Mouse (Mus musculus): ENCODE results near the gene Lmbrd1. TPM values are rescaled to one million over a fixed set of nuclear protein-coding genes. Genes with fewer than 3 reads are reported as not detected.
A peak's percentile ranks its signal among the peaks of the same experiment; 100 is the strongest.

The Lmbrd1 gene
- total RNA-seq, 1 experiment: 21.8 TPM

DNA sequence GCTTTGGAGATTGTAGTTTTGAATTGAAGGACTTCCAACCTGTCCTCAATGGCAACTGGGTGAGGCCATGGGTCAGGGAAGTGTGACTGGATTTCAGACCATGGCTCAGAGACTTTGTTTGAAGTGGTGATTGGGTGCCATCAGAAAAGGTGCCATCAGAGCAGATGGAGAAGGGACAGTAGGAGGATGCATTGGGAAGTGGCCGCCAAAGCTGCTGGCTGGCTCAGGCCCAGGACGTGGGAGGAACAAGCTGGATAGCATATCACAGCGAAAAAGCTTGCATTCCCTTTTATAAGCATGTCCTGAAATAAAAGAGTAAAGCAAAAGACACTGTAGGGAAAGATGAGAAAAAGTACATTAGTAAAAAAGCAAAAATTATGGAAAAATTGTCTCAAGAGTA lies 16.9 kb upstream of the Lmbrd1 start:
- Histone ChIP-seq H3K9ac (ENCODE audit: insufficient read depth, low read depth, low read length, poor library complexity, severe bottlenecking) (no peak overlapping the region), H3K9me3 (ENCODE audit: control insufficient read depth, insufficient read depth, low read depth, low read length) (no peaks in the 10 kb centered on the region), H3K4me3 (ENCODE audit: insufficient read depth in 1 of 2, low read depth in 1 of 2, low read length in 2 of 2, poor library complexity in 1 of 2, severe bottlenecking in 1 of 2) (no peak overlapping the region), H3K27ac (ENCODE audit: insufficient read depth, low read depth, low read length, poor library complexity, severe bottlenecking) (no peak overlapping the region), H3K4me1 (ENCODE audit: control insufficient read depth in 2 of 2, insufficient read depth in 2 of 2, low read length in 2 of 2, poor library complexity in 1 of 2) (no peaks in the 10 kb centered on the region), H3K36me3 (ENCODE audit: control insufficient read depth, insufficient read depth, low read length, poor library complexity, severe bottlenecking) (no peaks in the 10 kb centered on the region)
- in situ Hi-C loops (cut with MboI; ENCODE audit: low sequenced_read_pairs in 2 of 2, unreplicated experiment in 2 of 2): no loop called here
- no peak for DNase-seq (ENCODE audit: low read depth, low spot score)
- no peak for TF ChIP-seq HCFC1 (IDR thresholded peaks at IDR 0.05; ENCODE audit: borderline replicate concordance, insufficient read depth, low read length)
- TF ChIP-seq CHD2 (IDR thresholded peaks at IDR 0.05; ENCODE audit: low read depth, low read length): no peak
- no peak for TF ChIP-seq MAFK (IDR thresholded peaks at IDR 0.05; ENCODE audit: insufficient read depth, low read depth, low read length)
- TF ChIP-seq ZC3H11A (IDR thresholded peaks at IDR 0.05; ENCODE audit: borderline replicate concordance, low read depth, low read length): no peak
- no peak for TF ChIP-seq ZNF384 (IDR thresholded peaks at IDR 0.05; ENCODE audit: low read depth, low read length)

GRCm38 (mm10) chr1:24664158-24664557 lies 14.3 kb upstream of the Lmbrd1 start:
- Histone ChIP-seq H3K4me1 (ENCODE audit: control insufficient read depth in 2 of 2, insufficient read depth in 2 of 2, low read length in 2 of 2, poor library complexity in 1 of 2) (no peaks in the 10 kb centered on the region), H3K9ac (ENCODE audit: insufficient read depth, low read depth, low read length, poor library complexity, severe bottlenecking) (no peak overlapping the region), H3K36me3 (ENCODE audit: control insufficient read depth, insufficient read depth, low read length, poor library complexity, severe bottlenecking) (no peaks in the 10 kb centered on the region), H3K27ac (ENCODE audit: insufficient read depth, low read depth, low read length, poor library complexity, severe bottlenecking) (no peak overlapping the region), H3K9me3 (ENCODE audit: control insufficient read depth, insufficient read depth, low read depth, low read length) (no peaks in the 10 kb centered on the region), H3K4me3 (ENCODE audit: insufficient read depth in 1 of 2, low read depth in 1 of 2, low read length in 2 of 2, poor library complexity in 1 of 2, severe bottlenecking in 1 of 2) (no peak overlapping the region)
- no peak for TF ChIP-seq CHD2 (IDR thresholded peaks at IDR 0.05; ENCODE audit: low read depth, low read length)
- TF ChIP-seq HCFC1 (IDR thresholded peaks at IDR 0.05; ENCODE audit: borderline replicate concordance, insufficient read depth, low read length): no peak
- no peak for TF ChIP-seq MAFK (IDR thresholded peaks at IDR 0.05; ENCODE audit: insufficient read depth, low read depth, low read length)
- TF ChIP-seq ZC3H11A (IDR thresholded peaks at IDR 0.05; ENCODE audit: borderline replicate concordance, low read depth, low read length): no peak
- TF ChIP-seq ZNF384 (IDR thresholded peaks at IDR 0.05; ENCODE audit: low read depth, low read length): no peak
- DNase-seq (ENCODE audit: low read depth, low spot score): no peak
- in situ Hi-C loops (cut with MboI; ENCODE audit: low sequenced_read_pairs in 2 of 2, unreplicated experiment in 2 of 2): no loop called here

GRCm38 (mm10) chr1:24673231-24673630 lies 5.2 kb upstream of the Lmbrd1 start:
- no peaks in the 10 kb centered on the region for H3K36me3 ChIP-seq (ENCODE audit: control insufficient read depth, insufficient read depth, low read length, poor library complexity, severe bottlenecking)
- no peak overlapping the region for H3K4me3 ChIP-seq (ENCODE audit: insufficient read depth in 1 of 2, low read depth in 1 of 2, low read length in 2 of 2, poor library complexity in 1 of 2, severe bottlenecking in 1 of 2)
- in situ Hi-C loops (cut with MboI; ENCODE audit: low sequenced_read_pairs in 2 of 2, unreplicated experiment in 2 of 2): no loop called here
- H3K9me3 ChIP-seq (ENCODE audit: control insufficient read depth, insufficient read depth, low read depth, low read length): no peaks in the 10 kb centered on the region
- H3K9ac ChIP-seq (ENCODE audit: insufficient read depth, low read depth, low read length, poor library complexity, severe bottlenecking): no peak overlapping the region
- no peak overlapping the region for H3K27ac ChIP-seq (ENCODE audit: insufficient read depth, low read depth, low read length, poor library complexity, severe bottlenecking)
- 0 out of 4 replicates have a peak, but pooled peaks cover 0 to 2% of the 10 kb centered on the region in 2 experiments for H3K4me1 ChIP-seq (ENCODE audit: control insufficient read depth in 2 of 2, insufficient read depth in 2 of 2, low read length in 2 of 2, poor library complexity in 1 of 2)
- TF ChIP-seq MAFK (IDR thresholded peaks at IDR 0.05; ENCODE audit: insufficient read depth, low read depth, low read length) (no peak), ZC3H11A (IDR thresholded peaks at IDR 0.05; ENCODE audit: borderline replicate concordance, low read depth, low read length) (no peak), ZNF384 (IDR thresholded peaks at IDR 0.05; ENCODE audit: low read depth, low read length) (no peak), CHD2 (IDR thresholded peaks at IDR 0.05; ENCODE audit: low read depth, low read length) (no peak), HCFC1 (IDR thresholded peaks at IDR 0.05; ENCODE audit: borderline replicate concordance, insufficient read depth, low read length) (no peak)
- no peak for DNase-seq (ENCODE audit: low read depth, low spot score)

GRCm38 (mm10) chr1:24677706-24678105 lies 724 bp upstream of the Lmbrd1 start:
- no peak for DNase-seq (ENCODE audit: low read depth, low spot score)
- no peak overlapping the region for H3K9ac ChIP-seq (ENCODE audit: insufficient read depth, low read depth, low read length, poor library complexity, severe bottlenecking)
- no peaks in the 10 kb centered on the region for H3K9me3 ChIP-seq (ENCODE audit: control insufficient read depth, insufficient read depth, low read depth, low read length)
- H3K36me3 ChIP-seq (ENCODE audit: control insufficient read depth, insufficient read depth, low read length, poor library complexity, severe bottlenecking): no peaks in the 10 kb centered on the region
- TF ChIP-seq HCFC1 (IDR thresholded peaks at IDR 0.05; ENCODE audit: borderline replicate concordance, insufficient read depth, low read length) (no peak), MAFK (IDR thresholded peaks at IDR 0.05; ENCODE audit: insufficient read depth, low read depth, low read length) (no peak), ZNF384 (IDR thresholded peaks at IDR 0.05; ENCODE audit: low read depth, low read length) (no peak), ZC3H11A (IDR thresholded peaks at IDR 0.05; ENCODE audit: borderline replicate concordance, low read depth, low read length) (no peak), CHD2 (IDR thresholded peaks at IDR 0.05; ENCODE audit: low read depth, low read length) (no peak)
- H3K4me1 ChIP-seq (ENCODE audit: control insufficient read depth in 2 of 2, insufficient read depth in 2 of 2, low read length in 2 of 2, poor library complexity in 1 of 2): peaks cover 2% of the 10 kb centered on the region in 2 experiments; a peak in 1 of 4 replicates
- no peak overlapping the region for H3K27ac ChIP-seq (ENCODE audit: insufficient read depth, low read depth, low read length, poor library complexity, severe bottlenecking)
- H3K4me3 ChIP-seq (ENCODE audit: insufficient read depth in 1 of 2, low read depth in 1 of 2, low read length in 2 of 2, poor library complexity in 1 of 2, severe bottlenecking in 1 of 2): peak overlapping the region in 1 of 2 experiments; percentile 77; a peak in 2 of 4 replicates
- in situ Hi-C loops (cut with MboI; ENCODE audit: low sequenced_read_pairs in 2 of 2, unreplicated experiment in 2 of 2): no loop called here

GRCm38 (mm10) chr1:24679071-24679470 lies 641 bp downstream of the Lmbrd1 start:
- H3K27ac ChIP-seq (ENCODE audit: insufficient read depth, low read depth, low read length, poor library complexity, severe bottlenecking): peak overlapping the region; percentile 19; the same call in 1 of the 2 replicates
- H3K4me1 ChIP-seq (ENCODE audit: control insufficient read depth in 2 of 2, insufficient read depth in 2 of 2, low read length in 2 of 2, poor library complexity in 1 of 2): peaks cover 2% of the 10 kb centered on the region in 2 experiments; a peak in 1 of 4 replicates
- H3K36me3 ChIP-seq (ENCODE audit: control insufficient read depth, insufficient read depth, low read length, poor library complexity, severe bottlenecking): no peaks in the 10 kb centered on the region
- in situ Hi-C loops (cut with MboI; ENCODE audit: low sequenced_read_pairs in 2 of 2, unreplicated experiment in 2 of 2): no loop called here
- H3K9ac ChIP-seq (ENCODE audit: insufficient read depth, low read depth, low read length, poor library complexity, severe bottlenecking): peak overlapping the region; percentile 86
- TF ChIP-seq ZNF384 (IDR thresholded peaks at IDR 0.05; ENCODE audit: low read depth, low read length) (no peak), ZC3H11A (IDR thresholded peaks at IDR 0.05; ENCODE audit: borderline replicate concordance, low read depth, low read length) (no peak), CHD2 (IDR thresholded peaks at IDR 0.05; ENCODE audit: low read depth, low read length) (no peak), HCFC1 (IDR thresholded peaks at IDR 0.05; ENCODE audit: borderline replicate concordance, insufficient read depth, low read length) (no peak), MAFK (IDR thresholded peaks at IDR 0.05; ENCODE audit: insufficient read depth, low read depth, low read length) (no peak)
- no peaks in the 10 kb centered on the region for H3K9me3 ChIP-seq (ENCODE audit: control insufficient read depth, insufficient read depth, low read depth, low read length)
- H3K4me3 ChIP-seq (ENCODE audit: insufficient read depth in 1 of 2, low read depth in 1 of 2, low read length in 2 of 2, poor library complexity in 1 of 2, severe bottlenecking in 1 of 2): peak overlapping the region; percentile 77 to 84
- DNase-seq (ENCODE audit: low read depth, low spot score): no peak

Measured in ES-E14 (cell line).